In genomic region chr4:139493227-139494025, GRCm38 (mm10) we compare ENCODE assay signal across 9 mouse cellular contexts. TPM values are rescaled to one million over a fixed set of nuclear protein-coding genes. Genes with fewer than 3 reads are reported as not detected.
DNase-seq lines count a peak whose midpoint lies in the region; ATAC-seq lines count a peak whose summit lies in the region.
"Had no signal": no experiment of that assay in that cellular context is flagged by ENCODE, and none has a peak within 500 bp of the region (broad histone marks: within the 10 kb centered on the region; RNA-seq: fewer than 3 reads in every experiment).

No protein-coding gene starts in this region.

- no peak overlapping the region for H3K4me3 ChIP-seq in heart, embryonic 11.5 days (ENCODE audit: low read depth, low read length)
- H3K4me3 ChIP-seq in brown adipose tissue, adult 24 weeks (ENCODE audit: insufficient read depth, low read depth, low read length): no peak overlapping the region
- no peak overlapping the region for H3K4me3 ChIP-seq in heart, embryonic 12.5 days
- H3K4me3 ChIP-seq in neural tube, embryonic 15.5 days (replicated peaks): no peak overlapping the region
- H3K4me3 ChIP-seq: limb, embryonic 13.5 days had no signal

- no peak overlapping the region for H3K4me2 ChIP-seq in heart, embryonic 11.5 days
- H3K4me2 ChIP-seq in heart, embryonic 12.5 days: no peak overlapping the region
- H3K4me2 ChIP-seq in neural tube, embryonic 15.5 days: no peak overlapping the region
- H3K4me2 ChIP-seq: limb, embryonic 13.5 days had no signal

- WGBS in heart, embryonic 11.5 days (ENCODE audit: insufficient replicate concordance): 71% methylated on average over 9 of the region's 9 CpGs
- 72% methylated on average over 9 of the region's 9 CpGs for WGBS in heart, embryonic 12.5 days
- 74% methylated on average over 9 of the region's 9 CpGs for WGBS in neural tube, embryonic 15.5 days

- peaks cover 12% of the 10 kb centered on the region for H3K36me3 ChIP-seq in heart, embryonic 11.5 days (ENCODE audit: control insufficient read depth, insufficient read depth, low read length)
- H3K36me3 ChIP-seq in heart, embryonic 12.5 days: peaks cover 35% of the 10 kb centered on the region
- H3K36me3 ChIP-seq in neural tube, embryonic 15.5 days: peaks cover 30% of the 10 kb centered on the region

- no peak overlapping the region for H3K27ac ChIP-seq in heart, embryonic 11.5 days (ENCODE audit: low read depth, low read length)
- peak overlapping the region; percentile 52 for H3K27ac ChIP-seq in brown adipose tissue, adult 24 weeks (replicated peaks; ENCODE audit: low read depth, low read length)
- no peak overlapping the region for H3K27ac ChIP-seq in heart, embryonic 12.5 days (ENCODE audit: poor library complexity, severe bottlenecking)
- no peak overlapping the region for H3K27ac ChIP-seq in neural tube, embryonic 15.5 days (replicated peaks)
- H3K27ac ChIP-seq: limb, embryonic 13.5 days had no signal

- H3K27me3 ChIP-seq in heart, embryonic 11.5 days (ENCODE audit: control insufficient read depth, insufficient read depth, low read length): no peaks in the 10 kb centered on the region
- no peaks in the 10 kb centered on the region for H3K27me3 ChIP-seq in heart, embryonic 12.5 days (replicated peaks)
- no peaks in the 10 kb centered on the region for H3K27me3 ChIP-seq in neural tube, embryonic 15.5 days (replicated peaks)
- H3K27me3 ChIP-seq: limb, embryonic 13.5 days had no signal

- H3K9ac ChIP-seq in heart, embryonic 11.5 days (ENCODE audit: low read depth, low read length): no peak overlapping the region
- H3K9ac ChIP-seq in heart, embryonic 12.5 days: 0 out of 2 replicates have a peak overlapping the region, but pooled peaks have one; percentile 10
- no peak overlapping the region for H3K9ac ChIP-seq in neural tube, embryonic 15.5 days (replicated peaks)
- H3K9ac ChIP-seq: limb, embryonic 13.5 days had no signal

- H3K4me1 ChIP-seq in heart, embryonic 11.5 days (ENCODE audit: control insufficient read depth, insufficient read depth, low read length): peaks cover 14% of the 10 kb centered on the region
- H3K4me1 ChIP-seq in brown adipose tissue, adult 24 weeks (ENCODE audit: control insufficient read depth, insufficient read depth, insufficient read length, low read length): no peaks in the 10 kb centered on the region
- H3K4me1 ChIP-seq in heart, embryonic 12.5 days (replicated peaks): peaks cover 36% of the 10 kb centered on the region
- H3K4me1 ChIP-seq in neural tube, embryonic 15.5 days: peaks cover 6% of the 10 kb centered on the region; the same call in 1 of the 2 replicates
- H3K4me1 ChIP-seq: limb, embryonic 13.5 days had no signal

- no peaks in the 10 kb centered on the region for H3K9me3 ChIP-seq in heart, embryonic 11.5 days (replicated peaks; ENCODE audit: control insufficient read depth, low read length)
- no peaks in the 10 kb centered on the region for H3K9me3 ChIP-seq in heart, embryonic 12.5 days (replicated peaks)
- H3K9me3 ChIP-seq in neural tube, embryonic 15.5 days (replicated peaks): no peaks in the 10 kb centered on the region
- H3K9me3 ChIP-seq: limb, embryonic 13.5 days had no signal

- ATAC-seq in heart, embryonic 11.5 days (replicated peaks; ENCODE audit: insufficient number of reproducible peaks, low FRiP score, low TSS enrichment): no peak
- no peak for ATAC-seq in heart, embryonic 12.5 days (ENCODE audit: insufficient number of reproducible peaks, low FRiP score)
- ATAC-seq in neural tube, embryonic 15.5 days (ENCODE audit: low FRiP score): no peak

- peak; percentile 98 for DNase-seq in heart, adult 11 months
- peak; percentile 34 for DNase-seq in lung, postnatal 10 days
- no peak for DNase-seq in embryo, embryonic 9.5 days (ENCODE audit: extremely low spot score)
- DNase-seq in retina, postnatal 1 day: no peak

RNA-seq across cellular contexts. Expression of gene Iffo2, which starts 36.9 kb away (rescaled TPM):
- 2.2 and 2.7 TPM in 2 replicates for polyA plus RNA-seq in heart, embryonic 11.5 days (2014; fragmentation: Nextera tagmentation; extraction: Ambion mirVana)
- polyA plus RNA-seq in brown adipose tissue, adult 24 weeks (2012; ENCODE audit: insufficient read depth, insufficient read length, missing spikeins): 8.0 and 10.7 TPM in 2 replicates
- polyA plus RNA-seq in heart, embryonic 12.5 days (2016; fragmentation: Nextera tagmentation; extraction: Ambion mirVana): 4.8 and 4.9 TPM in 2 replicates
- polyA plus RNA-seq in neural tube, embryonic 15.5 days (2015; fragmentation: Nextera tagmentation; extraction: Ambion mirVana): 4.5 and 5.2 TPM in 2 replicates

Comparison
In these comparisons a context has a peak if more than half of its experiments do, and no peak if none do; other contexts are left out.
1. DNase-seq: peak in heart, adult 11 months (single experiment) and lung, postnatal 10 days (single experiment); none in embryo, embryonic 9.5 days (single experiment) and retina, postnatal 1 day (single experiment).